Mouse (Mus musculus) CD4-positive helper T cell, adult 2 months (primary cell): ENCODE measurements around the gene Ddc.

Experiments used
- DNase-seq: peaks from one replicate; pipeline ENCODE4 v3.0.0-alpha.2; 2012; ENCODE audit warnings: low read depth, missing footprints, low spot score

The Ddc gene

GRCm38 (mm10) chr11:11897645-11898357 is at the start of gene Ddc:
Gene Ddc, minus strand, starts transcription at chr11:11898144.
- no peak for DNase-seq

- no peak for DNase-seq
Measured at GRCm38 (mm10) chr11:11945766-11946165, 47.8 kb upstream of the Ddc start.

GRCm38 (mm10) chr11:11944814-11945213 is 46.9 kb upstream of the Ddc start:
- DNase-seq: no peak

GRCm38 (mm10) chr11:11944082-11944349 is 46.1 kb upstream of the Ddc start:
- no peak for DNase-seq

- DNase-seq: no peak
Measured at GRCm38 (mm10) chr11:11943240-11944081, 45.5 kb upstream of the Ddc start.

- no peak for DNase-seq
Measured at GRCm38 (mm10) chr11:11942320-11943217, 44.6 kb upstream of the Ddc start.

- no peak for DNase-seq
Measured at GRCm38 (mm10) chr11:11940833-11941681, 43.1 kb upstream of the Ddc start.

GRCm38 (mm10) chr11:11939611-11940010 is 41.7 kb upstream of the Ddc start:
- no peak for DNase-seq

GRCm38 (mm10) chr11:11938591-11938990 is 40.6 kb upstream of the Ddc start:
- no peak for DNase-seq

GRCm38 (mm10) chr11:11937340-11938030 is 39.5 kb upstream of the Ddc start:
- no peak for DNase-seq

GRCm38 (mm10) chr11:11934808-11935207 is 36.9 kb upstream of the Ddc start:
- DNase-seq: no peak

- no peak for DNase-seq
Measured at GRCm38 (mm10) chr11:11932102-11932789, 34.3 kb upstream of the Ddc start.

GRCm38 (mm10) chr11:11931688-11932087 is 33.7 kb upstream of the Ddc start:
- DNase-seq: no peak

- DNase-seq: no peak
Measured at GRCm38 (mm10) chr11:11930527-11930926, 32.6 kb upstream of the Ddc start.

- no peak for DNase-seq
Measured at GRCm38 (mm10) chr11:11929059-11929458, 31.1 kb upstream of the Ddc start.

- no peak for DNase-seq
Measured at GRCm38 (mm10) chr11:11928586-11928985, 30.6 kb upstream of the Ddc start.

GRCm38 (mm10) chr11:11923900-11924299 is 26.0 kb upstream of the Ddc start:
- no peak for DNase-seq

GRCm38 (mm10) chr11:11923345-11923744 is 25.4 kb upstream of the Ddc start:
- no peak for DNase-seq

GRCm38 (mm10) chr11:11922106-11922505 is 24.2 kb upstream of the Ddc start:
- DNase-seq: no peak
